Mouse (Mus musculus) midbrain, postnatal 0 days (tissue): ENCODE data around the gene Fkbp2. TPM values are rescaled to one million over a fixed set of nuclear protein-coding genes. Genes with fewer than 3 reads are reported as not detected.

ENCODE experiments used
- ATAC-seq: fragments of 200-750 bp; cut with Nextera tagmentation; 2 replicates; pipeline ENCODE4 v1.8.0; 2017; ENCODE audit warnings: moderate number of reproducible peaks, mild to moderate bottlenecking, moderate TSS enrichment, moderate library complexity; ENCODE audit not compliant: low FRiP score
- DNase-seq: peaks from one replicate; pipeline ENCODE4 v3.0.0-alpha.2; 2015; ENCODE audit warnings: low spot score
- H3K27ac ChIP-seq: fragments of 300-500 bp; sonication (generic); 2 replicates; pipeline ENCODE4 v1.5.1; 2014; ENCODE audit warnings: low read depth, mild to moderate bottlenecking, low read length, mixed read lengths
- H3K27me3 ChIP-seq: fragments of 300-500 bp; sonication (generic); 2 replicates; pipeline ENCODE4 v1.6.1; 2014; ENCODE audit warnings: low read length, control low read depth, mixed read lengths; ENCODE audit not compliant: insufficient read depth
- H3K36me3 ChIP-seq: fragments of 300-500 bp; sonication (generic); 2 replicates; pipeline ENCODE4 v1.6.1; 2014; ENCODE audit warnings: low read length, control low read depth, mixed read lengths; ENCODE audit not compliant: insufficient read depth
- H3K4me1 ChIP-seq: fragments of 300-500 bp; sonication (generic); 2 replicates; pipeline ENCODE4 v1.6.1; 2014; ENCODE audit warnings: mild to moderate bottlenecking, control low read depth, antibody characterized with exemption, low read length, mixed read lengths; ENCODE audit not compliant: insufficient read depth
- H3K4me2 ChIP-seq: fragments of 300-500 bp; sonication (generic); 2 replicates; pipeline ENCODE4 v1.6.1; 2014; ENCODE audit warnings: low read depth, mild to moderate bottlenecking, low read length, mixed read lengths; ENCODE audit not compliant: poor library complexity, severe bottlenecking
- H3K4me3 ChIP-seq: fragments of 300-500 bp; sonication (generic); 2 replicates; pipeline ENCODE4 v1.5.1; 2014; ENCODE audit warnings: low read depth, mild to moderate bottlenecking, low read length, moderate library complexity
- H3K9ac ChIP-seq: fragments of 300-500 bp; sonication (generic); replicated peaks from 2 replicates; pipeline ENCODE4 v1.6.1; 2014; ENCODE audit warnings: mild to moderate bottlenecking, low read length, moderate library complexity, mixed read lengths; ENCODE audit not compliant: poor library complexity, severe bottlenecking
- H3K9me3 ChIP-seq: fragments of 300-500 bp; sonication (generic); 2 replicates; pipeline ENCODE4 v1.6.1; 2016; ENCODE audit warnings: low read length, control low read depth
- CTCF ChIP-seq: IDR thresholded peaks from 2 replicates; pipeline ENCODE4 v1.5.1; 2016; ENCODE audit warnings: antibody characterized with exemption, mild to moderate bottlenecking
- WGBS: fragments of 180-500 bp; shearing (Covaris S2); extraction: QIAGEN DNeasy Blood & Tissue Kit; methylation state at CpG from one replicate; pipeline ENCODE4 v1.1.7; 2014; 5-methylcytosine and 5-hydroxymethylcytosine counted together
- polyA plus RNA-seq: library from polyadenylated mRNA; unstranded; fragments of >200 nt; fragmentation: Nextera tagmentation; extraction: Ambion mirVana; gene quantifications from 2 replicates; pipeline ENCODE4 v1.2.1, GENCODE M21; 2015
- total RNA-seq: library from RNA; depleted of rRNA; stranded (reverse); fragments of >200 nt; gene quantifications from 2 replicates; pipeline ENCODE4 v1.2.3, GENCODE M21; 2014

The Fkbp2 gene
- total and polyA plus RNA-seq, 2 experiments from 2014 or later: 29.3 to 149 TPM

- H3K4me1 ChIP-seq: peaks cover 25% of the 10 kb centered on the region
- 76% methylated on average over 16 of the region's 16 CpGs for WGBS
- H3K9me3 ChIP-seq: no peaks in the 10 kb centered on the region
- H3K4me2 ChIP-seq: no peak overlapping the region
- no peak overlapping the region for H3K27ac ChIP-seq
- H3K36me3 ChIP-seq: peaks cover 8% of the 10 kb centered on the region
- H3K27me3 ChIP-seq: peaks cover 18% of the 10 kb centered on the region
- no peak for TF ChIP-seq CTCF
- H3K9ac ChIP-seq: no peak overlapping the region
- ATAC-seq (no peak), DNase-seq (no peak)
- no peak overlapping the region for H3K4me3 ChIP-seq
These were observed 42.5 kb downstream of the Fkbp2 start for GRCm38 (mm10) chr19:6937541-6938465.

GRCm38 (mm10) chr19:6936299-6936698, 44.0 kb downstream of the Fkbp2 start:
- no peak for DNase-seq
- no peak for ATAC-seq
- Histone ChIP-seq H3K9ac (no peak overlapping the region), H3K27me3 (peaks cover 32% of the 10 kb centered on the region), H3K36me3 (peaks cover 8% of the 10 kb centered on the region), H3K9me3 (no peaks in the 10 kb centered on the region), H3K4me3 (no peak overlapping the region), H3K27ac (no peak overlapping the region), H3K4me1 (peaks cover 25% of the 10 kb centered on the region), H3K4me2 (no peak overlapping the region)
- WGBS: 19% methylated on average over 3 of the region's 3 CpGs
- TF ChIP-seq CTCF: peak; percentile 53

- H3K27me3 ChIP-seq: peaks cover 35% of the 10 kb centered on the region
- no peak for TF ChIP-seq CTCF
- peaks cover 11% of the 10 kb centered on the region; the same call in 1 of the 2 replicates for H3K4me1 ChIP-seq
- H3K4me2 ChIP-seq: peak within 1 kb of the TSS; percentile 83
- peak within 1 kb of the TSS; percentile 62 for H3K9ac ChIP-seq
- WGBS: 8% methylated on average over 23 of the region's 23 CpGs
- ATAC-seq (peak; percentile 35), DNase-seq (no peak)
- no peaks in the 10 kb centered on the region for H3K9me3 ChIP-seq
- peaks cover 8% of the 10 kb centered on the region for H3K36me3 ChIP-seq
- H3K27ac ChIP-seq: 0 out of 2 replicates have a peak within 1 kb of the TSS, but pooled peaks have one; percentile 32
- H3K4me3 ChIP-seq: peak within 1 kb of the TSS; percentile 51
These were observed 45.9 kb downstream of the Fkbp2 start, which contains the start of gene Kcnk4 for GRCm38 (mm10) chr19:6934195-6934977. Kcnk4 (minus strand) TSS chr19:6934515.

- Histone ChIP-seq H3K27ac (0 out of 2 replicates have a peak overlapping the region, but pooled peaks have one; percentile 32), H3K4me3 (peak overlapping the region; percentile 51), H3K9me3 (no peaks in the 10 kb centered on the region), H3K9ac (peak overlapping the region; percentile 62), H3K36me3 (peaks cover 8% of the 10 kb centered on the region), H3K27me3 (peaks cover 40% of the 10 kb centered on the region), H3K4me2 (peak overlapping the region; percentile 83), H3K4me1 (0 out of 2 replicates have a peak, but pooled peaks cover 6% of the 10 kb centered on the region)
- WGBS: 3% methylated on average over 56 of the region's 58 CpGs
- no peak for TF ChIP-seq CTCF
- DNase-seq (peak; percentile 63), ATAC-seq (peak; percentile 64)
These were observed 46.7 kb downstream of the Fkbp2 start for GRCm38 (mm10) chr19:6933436-6934194.

GRCm38 (mm10) chr19:6933102-6933435, 47.2 kb downstream of the Fkbp2 start:
- 12% methylated on average over 4 of the region's 4 CpGs for WGBS
- no peaks in the 10 kb centered on the region for H3K9me3 ChIP-seq
- peak overlapping the region; percentile 51 for H3K4me3 ChIP-seq
- ATAC-seq (no peak), DNase-seq (no peak)
- 0 out of 2 replicates have a peak, but pooled peaks cover 6% of the 10 kb centered on the region for H3K4me1 ChIP-seq
- H3K36me3 ChIP-seq: peaks cover 4% of the 10 kb centered on the region; the same call in 1 of the 2 replicates
- no peak for TF ChIP-seq CTCF
- H3K27me3 ChIP-seq: peaks cover 42% of the 10 kb centered on the region
- 0 out of 2 replicates have a peak overlapping the region, but pooled peaks have one; percentile 62 for H3K9ac ChIP-seq
- peak overlapping the region; percentile 83 for H3K4me2 ChIP-seq
- no peak overlapping the region for H3K27ac ChIP-seq
